Mouse (Mus musculus): ENCODE results near the gene Gfer. TPM values are rescaled to one million over a fixed set of nuclear protein-coding genes. Genes with fewer than 3 reads are reported as not detected.

Gene Gfer
- polyA plus RNA-seq, 1 experiment from 2014 or later, result 38.5 TPM

DNA sequence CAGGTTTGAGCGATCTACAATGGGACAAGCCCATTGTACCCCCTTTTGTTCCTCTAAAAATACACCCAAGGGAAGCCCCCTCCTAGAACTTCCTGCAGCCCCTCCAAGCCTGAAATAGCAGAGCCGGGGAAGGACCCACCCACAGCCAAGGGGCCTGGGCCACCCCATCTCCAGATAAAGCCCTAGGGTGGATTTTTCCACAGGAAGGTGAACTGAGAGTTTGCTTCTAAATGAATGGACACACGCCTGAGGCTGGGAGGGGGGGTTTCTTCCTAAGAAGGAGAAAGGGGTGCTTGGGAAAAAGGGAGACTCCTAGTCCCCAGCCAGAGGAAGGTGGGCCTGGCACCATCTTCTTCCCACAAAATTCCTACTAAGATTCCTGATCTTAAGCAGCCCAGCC, 50.0 kb downstream of the Gfer start:
- H3K9ac ChIP-seq (replicated peaks; ENCODE audit: low read depth, low read length), result no peak overlapping the region
- no peaks in the 10 kb centered on the region for H3K9me3 ChIP-seq (ENCODE audit: control insufficient read depth, low read depth, low read length)
- no peak overlapping the region for H3K4me2 ChIP-seq (replicated peaks; ENCODE audit: low read depth, low read length)
- H3K4me1 ChIP-seq (ENCODE audit: control insufficient read depth, insufficient read depth, low read length), result peaks cover 32% of the 10 kb centered on the region
- H3K27me3 ChIP-seq (ENCODE audit: control insufficient read depth, insufficient read depth, low read length), result no peaks in the 10 kb centered on the region
- ATAC-seq (ENCODE audit: insufficient number of reproducible peaks, insufficient read depth, low FRiP score, low read depth), result no peak
- no peak overlapping the region for H3K4me3 ChIP-seq (ENCODE audit: low read depth, low read length)
- H3K27ac ChIP-seq (ENCODE audit: low read length), result peak overlapping the region; percentile 80
- WGBS, result 76% methylated on average over 3 of the region's 3 CpGs
- peaks cover 3% of the 10 kb centered on the region; the same call in 1 of the 2 replicates for H3K36me3 ChIP-seq (ENCODE audit: control insufficient read depth, insufficient read depth, low read length)

DNA sequence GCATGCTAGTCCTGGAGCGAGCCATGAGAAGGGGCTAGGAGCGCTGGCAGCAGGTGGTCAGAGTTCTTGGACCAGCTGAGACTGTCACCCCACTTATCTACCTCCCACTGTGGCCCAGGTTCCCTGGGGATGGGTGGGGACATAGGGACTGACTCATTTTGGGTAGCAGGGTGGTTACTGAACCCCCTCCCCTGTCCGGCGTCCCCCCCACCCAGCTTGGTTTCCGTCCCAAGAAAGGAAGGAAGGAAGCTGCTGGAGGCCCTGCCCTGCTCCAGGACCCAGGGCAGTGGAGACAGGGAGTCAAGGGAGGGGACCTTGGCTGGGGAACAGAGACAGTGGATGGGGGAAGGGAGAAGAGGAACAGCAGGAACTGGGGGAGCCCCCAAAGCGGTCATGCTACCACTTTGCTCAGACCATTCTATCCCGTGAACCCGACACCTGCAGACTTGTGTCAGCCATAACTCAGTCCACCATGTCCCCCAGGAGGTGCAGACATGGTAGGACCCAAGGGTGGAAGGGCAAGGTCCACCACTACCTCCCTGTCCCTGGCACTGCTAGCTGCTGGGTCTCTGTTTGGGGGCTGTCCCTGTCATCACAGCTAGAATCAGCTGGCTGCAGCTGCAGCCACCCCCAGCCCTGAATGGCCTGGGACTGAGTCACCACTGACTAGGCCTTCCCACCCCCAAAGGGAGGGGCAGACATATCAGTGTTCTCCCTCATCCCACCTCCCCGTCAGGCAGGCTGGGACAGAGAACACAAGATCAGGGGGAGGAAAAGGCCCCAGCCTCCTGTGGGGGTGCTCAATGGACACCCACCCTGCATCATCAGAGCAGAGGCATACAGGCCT, 50.9 kb downstream of the Gfer start:
- Histone ChIP-seq H3K9ac (replicated peaks; ENCODE audit: low read depth, low read length) (peak overlapping the region; percentile 14; the same call in 1 of the 2 replicates), H3K4me1 (ENCODE audit: control insufficient read depth, insufficient read depth, low read length) (peaks cover 29% of the 10 kb centered on the region), H3K9me3 (ENCODE audit: control insufficient read depth, low read depth, low read length) (no peaks in the 10 kb centered on the region), H3K27me3 (ENCODE audit: control insufficient read depth, insufficient read depth, low read length) (no peaks in the 10 kb centered on the region), H3K36me3 (ENCODE audit: control insufficient read depth, insufficient read depth, low read length) (peaks cover 3% of the 10 kb centered on the region; the same call in 1 of the 2 replicates), H3K27ac (ENCODE audit: low read length) (peak overlapping the region; percentile 80), H3K4me2 (replicated peaks; ENCODE audit: low read depth, low read length) (no peak overlapping the region), H3K4me3 (ENCODE audit: low read depth, low read length) (no peak overlapping the region)
- ATAC-seq (ENCODE audit: insufficient number of reproducible peaks, insufficient read depth, low FRiP score, low read depth), result no peak
- WGBS, result 75% methylated on average over 9 of the region's 9 CpGs

GRCm38 (mm10) chr17:24644030-24644715, 51.8 kb downstream of the Gfer start:
- H3K4me3 ChIP-seq (ENCODE audit: low read depth, low read length), result no peak overlapping the region
- no peak; the same call in 1 of the 2 replicates for ATAC-seq (ENCODE audit: insufficient number of reproducible peaks, insufficient read depth, low FRiP score, low read depth)
- H3K4me1 ChIP-seq (ENCODE audit: control insufficient read depth, insufficient read depth, low read length), result peaks cover 32% of the 10 kb centered on the region
- 36% methylated on average over 7 of the region's 7 CpGs for whole genome bisulfite sequencing
- no peaks in the 10 kb centered on the region for H3K27me3 ChIP-seq (ENCODE audit: control insufficient read depth, insufficient read depth, low read length)
- peaks cover 8% of the 10 kb centered on the region; the same call in 1 of the 2 replicates for H3K36me3 ChIP-seq (ENCODE audit: control insufficient read depth, insufficient read depth, low read length)
- no peaks in the 10 kb centered on the region for H3K9me3 ChIP-seq (ENCODE audit: control insufficient read depth, low read depth, low read length)
- 0 out of 2 replicates have a peak overlapping the region, but pooled peaks have one; percentile 10 for H3K4me2 ChIP-seq (replicated peaks; ENCODE audit: low read depth, low read length)
- peak overlapping the region; percentile 80 for H3K27ac ChIP-seq (ENCODE audit: low read length)
- peak overlapping the region; percentile 14; the same call in 1 of the 2 replicates for H3K9ac ChIP-seq (replicated peaks; ENCODE audit: low read depth, low read length)

Other genes with a start within 250 kb of the Gfer start
- 25.1 and 28.5 TPM in 2 replicates for gene E4f1, start 225.8 kb downstream of the Gfer start, polyA plus RNA-seq (2014; fragmentation: Nextera tagmentation; extraction: Ambion mirVana)
- gene Pgp, start 225.8 kb downstream of the Gfer start, polyA plus RNA-seq (2014; fragmentation: Nextera tagmentation; extraction: Ambion mirVana), result 51.7 and 57.0 TPM in 2 replicates
- 0.56 TPM in 1 of 2 replicates, not detected in the other for gene Bricd5, start 222.3 kb downstream of the Gfer start, polyA plus RNA-seq (2014; fragmentation: Nextera tagmentation; extraction: Ambion mirVana)
- 39.7 and 46.2 TPM in 2 replicates for gene Mlst8, start 217.1 kb downstream of the Gfer start, polyA plus RNA-seq (2014; fragmentation: Nextera tagmentation; extraction: Ambion mirVana)
- 2.7 and 3.8 TPM in 2 replicates for gene Caskin1, start 207.6 kb downstream of the Gfer start, polyA plus RNA-seq (2014; fragmentation: Nextera tagmentation; extraction: Ambion mirVana)
- gene Traf7, start 168.2 kb downstream of the Gfer start, polyA plus RNA-seq (2014; fragmentation: Nextera tagmentation; extraction: Ambion mirVana), result 87.6 and 97.3 TPM in 2 replicates
- 3.0 and 3.2 TPM in 2 replicates for gene Rab26, start 161.9 kb downstream of the Gfer start, polyA plus RNA-seq (2014; fragmentation: Nextera tagmentation; extraction: Ambion mirVana)
- gene Pkd1, start 146.3 kb downstream of the Gfer start, polyA plus RNA-seq (2014; fragmentation: Nextera tagmentation; extraction: Ambion mirVana), result 27.3 and 35.9 TPM in 2 replicates
- 57.1 and 57.7 TPM in 2 replicates for gene Tsc2, start 63.5 kb downstream of the Gfer start, polyA plus RNA-seq (2014; fragmentation: Nextera tagmentation; extraction: Ambion mirVana)
- gene Nthl1, start 63.5 kb downstream of the Gfer start, polyA plus RNA-seq (2014; fragmentation: Nextera tagmentation; extraction: Ambion mirVana), result 18.1 and 19.6 TPM in 2 replicates
- gene Slc9a3r2, start 45.8 kb downstream of the Gfer start, polyA plus RNA-seq (2014; fragmentation: Nextera tagmentation; extraction: Ambion mirVana), result 44.9 and 47.7 TPM in 2 replicates
- 0.42 and 0.90 TPM in 2 replicates for gene Npw, start 37.7 kb downstream of the Gfer start, polyA plus RNA-seq (2014; fragmentation: Nextera tagmentation; extraction: Ambion mirVana)
- 24.8 and 26.5 TPM in 2 replicates for gene Zfp598, start 26.5 kb downstream of the Gfer start, polyA plus RNA-seq (2014; fragmentation: Nextera tagmentation; extraction: Ambion mirVana)
- gene Syngr3, start 6.2 kb downstream of the Gfer start, polyA plus RNA-seq (2014; fragmentation: Nextera tagmentation; extraction: Ambion mirVana), result 5.6 and 6.3 TPM in 2 replicates
- gene Noxo1, start 78 bp upstream of the Gfer start, polyA plus RNA-seq (2014; fragmentation: Nextera tagmentation; extraction: Ambion mirVana), result 3.2 and 3.8 TPM in 2 replicates
- gene Tbl3, start 11.5 kb upstream of the Gfer start, polyA plus RNA-seq (2014; fragmentation: Nextera tagmentation; extraction: Ambion mirVana), result 67.8 and 72.1 TPM in 2 replicates
- not detected in 2 replicates for gene Rnf151, start 21.9 kb upstream of the Gfer start, polyA plus RNA-seq (2014; fragmentation: Nextera tagmentation; extraction: Ambion mirVana)
- gene Rps2, start 22.0 kb upstream of the Gfer start, polyA plus RNA-seq (2014; fragmentation: Nextera tagmentation; extraction: Ambion mirVana), result 1,483 and 1,587 TPM in 2 replicates
- 226 and 259 TPM in 2 replicates for gene Ndufb10, start 28.3 kb upstream of the Gfer start, polyA plus RNA-seq (2014; fragmentation: Nextera tagmentation; extraction: Ambion mirVana)
- gene Rpl3l, start 31.7 kb upstream of the Gfer start, polyA plus RNA-seq (2014; fragmentation: Nextera tagmentation; extraction: Ambion mirVana), result 0.26 TPM in 1 of 2 replicates, not detected in the other
- gene Msrb1, start 40.5 kb upstream of the Gfer start, polyA plus RNA-seq (2014; fragmentation: Nextera tagmentation; extraction: Ambion mirVana), result 40.3 and 41.3 TPM in 2 replicates
- 1.1 and 1.5 TPM in 2 replicates for gene Hs3st6, start 56.8 kb upstream of the Gfer start, polyA plus RNA-seq (2014; fragmentation: Nextera tagmentation; extraction: Ambion mirVana)
- not detected in 2 replicates for gene Meiob, start 108.1 kb upstream of the Gfer start, polyA plus RNA-seq (2014; fragmentation: Nextera tagmentation; extraction: Ambion mirVana)
- gene Hagh, start 144.0 kb upstream of the Gfer start, polyA plus RNA-seq (2014; fragmentation: Nextera tagmentation; extraction: Ambion mirVana), result 31.7 and 35.2 TPM in 2 replicates
- gene Fahd1, start 154.2 kb upstream of the Gfer start, polyA plus RNA-seq (2014; fragmentation: Nextera tagmentation; extraction: Ambion mirVana), result 21.6 and 26.0 TPM in 2 replicates
- 1.1 and 1.5 TPM in 2 replicates for gene Igfals, start 169.8 kb upstream of the Gfer start, polyA plus RNA-seq (2014; fragmentation: Nextera tagmentation; extraction: Ambion mirVana)
- 48.1 and 49.0 TPM in 2 replicates for gene Nubp2, start 190.2 kb upstream of the Gfer start, polyA plus RNA-seq (2014; fragmentation: Nextera tagmentation; extraction: Ambion mirVana)
- gene Spsb3, start 190.5 kb upstream of the Gfer start, polyA plus RNA-seq (2014; fragmentation: Nextera tagmentation; extraction: Ambion mirVana), result 32.9 and 36.4 TPM in 2 replicates
- 18.9 and 27.8 TPM in 2 replicates for gene Eme2, start 198.9 kb upstream of the Gfer start, polyA plus RNA-seq (2014; fragmentation: Nextera tagmentation; extraction: Ambion mirVana)
- 84.7 and 85.6 TPM in 2 replicates for gene Mrps34, start 199.0 kb upstream of the Gfer start, polyA plus RNA-seq (2014; fragmentation: Nextera tagmentation; extraction: Ambion mirVana)
- gene Nme3, start 200.3 kb upstream of the Gfer start, polyA plus RNA-seq (2014; fragmentation: Nextera tagmentation; extraction: Ambion mirVana), result 72.7 and 76.7 TPM in 2 replicates
- gene Mapk8ip3, start 240.8 kb upstream of the Gfer start, polyA plus RNA-seq (2014; fragmentation: Nextera tagmentation; extraction: Ambion mirVana), result 40.9 and 42.9 TPM in 2 replicates